Mouse (Mus musculus): Measurements from ENCODE around the gene Ambp. TPM values are rescaled to one million over a fixed set of nuclear protein-coding genes. Genes with fewer than 3 reads are reported as not detected.

Ambp gene
- total RNA-seq, 1 experiment from 2014 or later: not detected

DNA sequence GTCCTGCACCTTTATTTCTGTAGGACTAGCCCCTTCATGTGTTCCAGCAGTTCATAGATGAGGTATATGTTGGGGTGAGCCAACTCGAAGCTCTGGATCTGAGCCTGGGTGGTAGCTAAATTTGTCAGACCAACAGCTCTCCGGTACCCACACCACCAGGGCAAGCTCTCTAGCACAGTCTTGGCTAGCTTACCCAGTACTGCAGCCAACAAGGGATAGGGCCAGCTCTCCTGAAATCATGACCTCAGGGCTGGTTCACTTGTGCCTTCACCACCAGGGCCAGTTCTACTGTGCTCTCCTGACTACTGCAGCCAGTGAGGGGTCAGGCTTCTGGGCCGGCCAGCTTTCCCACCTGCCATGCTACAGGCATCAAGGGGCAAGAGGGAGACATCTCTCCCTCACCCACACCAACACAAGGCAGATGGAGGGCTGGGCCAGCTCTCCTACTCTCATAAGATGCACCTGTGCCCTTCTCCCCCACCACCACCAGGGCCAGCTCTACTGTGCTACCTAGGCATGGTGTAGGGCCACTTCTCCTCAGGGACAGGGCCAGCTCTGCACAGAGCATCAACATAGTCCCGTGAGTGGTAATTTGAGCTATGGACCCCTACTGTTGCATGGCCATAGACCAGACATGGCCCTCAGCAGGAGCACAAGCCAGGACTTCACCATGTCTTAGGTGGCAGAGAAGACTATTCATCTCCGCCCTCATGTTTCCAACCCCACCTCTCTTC, 24.5 kb downstream of the Ambp start:
- no peak for ATAC-seq (replicated peaks; ENCODE audit: insufficient number of reproducible peaks, low FRiP score, low TSS enrichment, poor library complexity, severe bottlenecking)

DNA sequence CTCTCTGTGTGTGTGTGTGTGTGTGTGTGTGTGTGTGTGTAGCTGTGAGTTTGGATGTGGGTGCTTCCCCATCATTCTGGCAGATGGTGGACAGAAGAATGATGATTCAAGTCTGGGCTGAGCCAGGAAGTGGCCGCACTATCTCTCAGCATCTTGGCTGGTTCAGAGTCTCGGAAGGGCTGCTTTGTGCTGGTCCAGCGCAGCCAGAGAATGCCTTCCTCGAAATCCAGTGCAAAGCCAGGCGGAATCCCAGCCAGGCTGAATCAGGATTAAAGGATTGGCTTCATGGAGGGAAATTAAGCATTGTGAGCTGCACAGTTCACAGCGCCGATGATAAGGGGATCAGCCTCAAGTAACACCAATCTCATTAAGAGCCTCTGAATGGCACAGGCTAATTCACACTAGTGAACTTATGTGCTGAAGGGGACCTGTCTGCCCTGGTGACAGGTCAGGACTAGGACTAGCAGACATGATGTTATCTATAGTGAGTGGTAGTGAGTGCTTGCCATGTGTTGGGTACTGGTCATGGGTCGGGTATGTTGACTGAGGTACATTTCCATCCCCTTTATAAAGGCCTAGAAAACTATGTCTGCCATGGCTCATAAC, 29.6 kb downstream of the Ambp start:
- no peak for ATAC-seq (replicated peaks; ENCODE audit: insufficient number of reproducible peaks, low FRiP score, low TSS enrichment, poor library complexity, severe bottlenecking)

DNA sequence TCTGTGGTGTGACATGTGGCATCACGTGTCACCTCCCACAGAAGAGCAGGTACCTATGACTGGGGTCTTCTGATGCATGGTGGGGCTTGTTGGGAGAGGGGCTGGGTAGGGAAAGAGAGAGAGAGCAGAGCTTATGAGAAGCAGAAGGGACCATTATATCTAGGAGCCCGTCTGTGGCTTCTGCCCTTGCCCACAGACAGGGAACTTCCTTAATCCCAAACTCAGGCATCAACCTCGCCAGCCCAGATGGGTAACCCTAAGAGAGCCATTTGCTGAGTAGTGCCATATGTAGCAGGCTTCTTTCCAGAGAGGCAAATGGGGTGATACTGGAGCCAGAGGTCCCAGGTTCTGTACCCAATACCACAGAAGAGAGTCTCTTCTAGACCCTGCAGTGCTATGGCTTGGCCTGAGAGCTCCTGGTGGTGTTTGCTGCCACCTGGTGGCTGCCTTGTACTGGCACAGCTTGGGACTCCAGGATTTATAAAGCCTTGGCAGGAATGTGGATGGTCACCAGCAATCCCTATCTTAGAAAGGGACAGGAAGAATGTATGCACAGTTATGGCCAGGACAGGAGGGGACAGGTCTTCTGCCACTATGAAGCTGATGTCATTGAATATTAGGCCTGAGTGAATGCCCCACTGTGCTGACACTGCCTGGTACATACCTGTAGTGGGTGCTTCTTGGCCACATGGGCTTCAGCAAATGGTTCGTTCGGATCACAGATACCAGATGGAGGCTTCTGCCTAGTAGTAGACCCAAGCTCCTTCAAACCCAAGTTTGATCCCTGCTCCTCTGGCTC, 35.8 kb downstream of the Ambp start:
- ATAC-seq (replicated peaks; ENCODE audit: insufficient number of reproducible peaks, low FRiP score, low TSS enrichment, poor library complexity, severe bottlenecking): 0 out of 2 replicates have a peak, but pooled peaks have one; percentile 46

DNA sequence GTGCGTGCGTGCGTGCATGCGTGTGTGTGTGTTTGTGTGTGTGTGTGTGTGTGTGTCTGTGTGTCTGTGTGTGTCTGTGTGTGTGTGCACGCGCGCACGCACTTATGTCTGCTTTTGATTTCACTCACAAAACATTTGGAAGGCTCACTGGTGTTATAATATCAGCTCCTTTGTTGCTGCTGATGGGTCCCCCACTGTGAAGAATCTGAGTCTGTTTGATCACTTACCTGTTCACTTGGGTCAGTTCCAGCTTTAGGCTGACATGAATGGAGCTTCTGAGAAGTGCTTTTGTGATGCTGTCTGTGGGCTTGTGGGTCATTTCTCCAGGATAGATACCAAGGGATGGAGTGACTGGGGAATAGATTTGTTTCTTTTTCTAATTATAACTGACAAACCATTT, 48.9 kb downstream of the Ambp start:
- no peak for ATAC-seq (replicated peaks; ENCODE audit: insufficient number of reproducible peaks, low FRiP score, low TSS enrichment, poor library complexity, severe bottlenecking)

DNA sequence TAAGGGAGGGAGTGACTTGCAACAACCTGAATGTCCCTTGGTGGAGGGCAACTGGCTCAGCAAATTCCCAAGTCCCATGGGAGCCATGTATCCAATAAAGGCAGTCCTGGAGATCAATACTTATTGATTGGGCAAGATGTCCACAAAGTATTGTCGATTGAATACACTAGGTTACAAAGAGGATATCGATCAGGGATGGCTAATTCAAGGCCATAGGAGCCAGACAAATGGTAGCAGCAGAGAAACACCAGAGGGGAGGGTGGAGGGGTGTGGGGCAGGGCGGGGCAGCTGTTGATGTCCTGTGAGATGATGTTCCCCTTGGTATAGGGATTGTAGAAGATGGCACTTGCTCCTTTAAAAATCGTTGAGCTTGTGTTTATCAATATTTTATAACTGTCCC, 52.6 kb downstream of the Ambp start:
- no peak for ATAC-seq (replicated peaks; ENCODE audit: insufficient number of reproducible peaks, low FRiP score, low TSS enrichment, poor library complexity, severe bottlenecking)

DNA sequence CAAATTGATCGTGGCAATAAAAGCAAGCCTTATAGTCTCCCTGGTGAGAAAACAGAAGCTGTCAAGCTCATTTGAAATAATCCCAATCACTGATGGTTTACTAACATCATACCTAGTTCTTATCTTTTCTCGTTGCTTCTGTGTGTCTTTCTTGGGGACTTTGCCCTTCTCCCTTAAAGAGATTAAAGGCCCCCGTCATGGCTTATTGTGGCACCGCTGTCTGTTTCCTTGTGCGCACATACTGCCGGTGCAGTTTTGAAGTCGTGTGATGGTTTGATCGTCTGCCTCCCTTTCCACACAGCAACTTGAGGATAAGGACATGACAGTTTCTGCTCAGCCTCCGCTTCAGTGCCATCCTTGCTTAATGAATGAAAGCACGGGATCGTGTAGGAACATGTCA, 54.1 kb downstream of the Ambp start:
- no peak for ATAC-seq (replicated peaks; ENCODE audit: insufficient number of reproducible peaks, low FRiP score, low TSS enrichment, poor library complexity, severe bottlenecking)

DNA sequence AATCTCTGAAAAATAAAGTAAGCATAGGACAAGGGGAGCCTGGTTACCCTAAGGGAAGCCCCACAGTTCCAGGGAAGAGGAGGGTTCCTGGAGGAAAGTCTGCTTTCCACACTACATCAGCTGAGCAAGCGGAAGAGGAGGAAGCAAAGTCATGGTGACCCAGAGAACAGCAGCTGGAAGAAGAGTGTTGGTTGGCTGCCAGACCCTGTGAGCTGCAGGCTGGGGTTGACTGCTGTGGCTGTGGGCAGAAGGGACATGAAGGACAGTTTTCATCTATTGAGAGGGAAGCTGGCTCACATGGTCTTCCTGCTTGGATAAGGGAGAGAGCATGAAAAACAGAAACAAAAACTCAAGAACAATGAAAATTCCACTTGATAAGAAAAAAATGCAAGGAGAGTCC, 57.0 kb downstream of the Ambp start:
- no peak for ATAC-seq (replicated peaks; ENCODE audit: insufficient number of reproducible peaks, low FRiP score, low TSS enrichment, poor library complexity, severe bottlenecking)

Other genes with a start within 250 kb of the Ambp start
- 0.10 to 0.57 TPM in 2 of 3 replicates, not detected in the other for gene Zfp618, start 189.2 kb downstream of the Ambp start, total RNA-seq (2017)
- gene Kif12, start 17.3 kb upstream of the Ambp start, total RNA-seq (2017): not detected in 3 replicates
- 0.48 to 1.3 TPM (median 0.49 TPM) in 3 replicates for gene Col27a1, start 59.2 kb upstream of the Ambp start, total RNA-seq (2017)
- gene Orm1, start 189.8 kb upstream of the Ambp start, total RNA-seq (2017): 1.7 TPM in 1 of 3 replicates, not detected in the others
- gene Orm3, start 201.4 kb upstream of the Ambp start, total RNA-seq (2017): not detected in 3 replicates
- not detected in 3 replicates for gene Orm2, start 207.7 kb upstream of the Ambp start, total RNA-seq (2017)
- gene Akna, start 248.6 kb upstream of the Ambp start, total RNA-seq (2017): 70.1 to 153 TPM (median 72.2 TPM) in 3 replicates